Mouse (Mus musculus): ENCODE results near the gene Arhgef17. TPM values are rescaled to one million over a fixed set of nuclear protein-coding genes. Genes with fewer than 3 reads are reported as not detected.

The Arhgef17 gene
- total RNA-seq, 2 experiments from 2014 or later: 81.3 to 91.6 TPM

GRCm38 (mm10) chr7:100893249-100894056 lies 38.5 kb downstream of the Arhgef17 start:
- intact Hi-C loops (cut with DNase I): no loop called here
- peak; percentile 55 to 79 for DNase-seq (ENCODE audit: low spot score in 2 of 2)

GRCm38 (mm10) chr7:100886535-100886934 lies 45.4 kb downstream of the Arhgef17 start:
- peak; percentile 65 to 74 for DNase-seq (ENCODE audit: low spot score in 2 of 2)
- intact Hi-C loops (cut with DNase I): no loop called here

- intact Hi-C loops (cut with DNase I): no loop called here
- no peak for DNase-seq (ENCODE audit: low spot score in 2 of 2)
Measured at GRCm38 (mm10) chr7:100884460-100884859, 47.4 kb downstream of the Arhgef17 start.

- intact Hi-C loops (cut with DNase I): no loop called here
Measured at GRCm38 (mm10) chr7:100881950-100882349, 50.0 kb downstream of the Arhgef17 start.

GRCm38 (mm10) chr7:100881531-100881930 lies 50.4 kb downstream of the Arhgef17 start:
- intact Hi-C loops (cut with DNase I): no loop called here

More at GRCm38 (mm10) chr7:100881950-100882349, 50.0 kb downstream of the Arhgef17 start:
- DNase-seq (ENCODE audit: low spot score in 2 of 2): no peak

GRCm38 (mm10) chr7:100879595-100879994 lies 52.3 kb downstream of the Arhgef17 start:
- peak; percentile 62 to 64 for DNase-seq (ENCODE audit: low spot score in 2 of 2)
- intact Hi-C loops (cut with DNase I): no loop called here

More at GRCm38 (mm10) chr7:100881531-100881930, 50.4 kb downstream of the Arhgef17 start:
- no peak for DNase-seq (ENCODE audit: low spot score in 2 of 2)

GRCm38 (mm10) chr7:100876771-100877170 lies 55.1 kb downstream of the Arhgef17 start:
- no peak for DNase-seq (ENCODE audit: low spot score in 2 of 2)
- intact Hi-C loops (cut with DNase I): no loop called here

- no peak for DNase-seq (ENCODE audit: low spot score in 2 of 2)
- intact Hi-C loops (cut with DNase I): no loop called here
Measured at GRCm38 (mm10) chr7:100876293-100876692, 55.6 kb downstream of the Arhgef17 start.

GRCm38 (mm10) chr7:100875822-100876221 lies 56.1 kb downstream of the Arhgef17 start:
- intact Hi-C loops (cut with DNase I): no loop called here
- DNase-seq (ENCODE audit: low spot score in 2 of 2): no peak

GRCm38 (mm10) chr7:100873197-100873596 lies 58.7 kb downstream of the Arhgef17 start:
- DNase-seq (ENCODE audit: low spot score in 2 of 2): no peak
- intact Hi-C loops (cut with DNase I): no loop called here

GRCm38 (mm10) chr7:100871892-100872291 lies 60.0 kb downstream of the Arhgef17 start:
- DNase-seq (ENCODE audit: low spot score in 2 of 2): no peak
- intact Hi-C loops (cut with DNase I): no loop called here

GRCm38 (mm10) chr7:100871355-100871754 lies 60.6 kb downstream of the Arhgef17 start:
- no peak for DNase-seq (ENCODE audit: low spot score in 2 of 2)
- intact Hi-C loops (cut with DNase I): no loop called here

- intact Hi-C loops (cut with DNase I): loop anchor here (10.0 kb wide), 2 partner anchors 185 to 345 kb away; no protein-coding TSS in a partner anchor
- DNase-seq (ENCODE audit: low spot score in 2 of 2): no peak
Measured at GRCm38 (mm10) chr7:100869877-100870629, 61.9 kb downstream of the Arhgef17 start.

- no peak for DNase-seq (ENCODE audit: low spot score in 2 of 2)
- intact Hi-C loops (cut with DNase I): loop anchor here (10.0 kb wide), 2 partner anchors 184 to 344 kb away; no protein-coding TSS in a partner anchor
Measured at GRCm38 (mm10) chr7:100868551-100868950, 63.4 kb downstream of the Arhgef17 start.

GRCm38 (mm10) chr7:100867561-100867960 lies 64.3 kb downstream of the Arhgef17 start:
- DNase-seq (ENCODE audit: low spot score in 2 of 2): no peak
- intact Hi-C loops (cut with DNase I): loop anchor here (10.0 kb wide), 2 partner anchors 183 to 343 kb away; no protein-coding TSS in a partner anchor

GRCm38 (mm10) chr7:100866675-100867074 lies 65.2 kb downstream of the Arhgef17 start:
- peak; percentile 81 to 86 for DNase-seq (ENCODE audit: low spot score in 2 of 2)
- intact Hi-C loops (cut with DNase I): loop anchor here (10.0 kb wide), 2 partner anchors 182 to 342 kb away; no protein-coding TSS in a partner anchor

- intact Hi-C loops (cut with DNase I): loop anchor here (10.0 kb wide), 2 partner anchors 178 to 338 kb away; no protein-coding TSS in a partner anchor
- DNase-seq (ENCODE audit: low spot score in 2 of 2): peak; percentile 90 to 91
Measured at GRCm38 (mm10) chr7:100862828-100863638, 68.9 kb downstream of the Arhgef17 start, which contains the start of gene Relt. Gene Relt (minus strand): TSS chr7:100863446.

GRCm38 (mm10) chr7:100862353-100862752 lies 69.6 kb downstream of the Arhgef17 start:
- DNase-seq (ENCODE audit: low spot score in 2 of 2): no peak
- intact Hi-C loops (cut with DNase I): loop anchor here (10.0 kb wide), 2 partner anchors 178 to 338 kb away; no protein-coding TSS in a partner anchor

GRCm38 (mm10) chr7:100861209-100861608 lies 70.7 kb downstream of the Arhgef17 start:
- intact Hi-C loops (cut with DNase I): loop anchor here (10.0 kb wide), 2 partner anchors 176 to 336 kb away; no protein-coding TSS in a partner anchor
- no peak for DNase-seq (ENCODE audit: low spot score in 2 of 2)
